Mouse (Mus musculus) left cerebral cortex, postnatal 14 days (tissue): ENCODE data around the gene Magea1. TPM values are rescaled to one million over a fixed set of nuclear protein-coding genes. Genes with fewer than 3 reads are reported as not detected.
"Not testable (repeated sequence)": the region's sequence is repeated elsewhere in the genome, so short reads cannot be mapped to it uniquely, and the experiment has no call there.

Experiments
- DNase-seq, 2 experiments: peaks; one replicate each; pipeline ENCODE4 v3.0.0; 2021 to 2022; ENCODE audit warnings: low spot score in 2 of 2, mixed read lengths in 1 of 2
- intact Hi-C: fragments of 180-260 bp; cut with DNase I; formaldehyde crosslinking; loops from one replicate; pipeline ENCODE4 v1.15.1; 2025
- long read RNA-seq, 2 experiments: library from polyadenylated mRNA; stranded (forward); transcript quantifications; one replicate each; pipeline ENCODE4 v2.0.0; 2021
- total RNA-seq, 2 experiments: library from RNA; stranded (reverse); gene quantifications; 2 replicates each; pipeline ENCODE4 v1.2.3; 2021

Gene Magea1
- not detected for total RNA-seq
- long read RNA-seq, experiment 1: 0 reads
- long read RNA-seq, experiment 2: 0 reads

GRCm38 (mm10) chrX:155089693-155090092 is at the start of gene Magea1:
Magea1 (minus strand) TSS chrX:155089793.
- DNase-seq, intact Hi-C loops: not testable (repeated sequence)

- intact Hi-C loops, DNase-seq: not testable (repeated sequence)
These were observed 38.7 kb upstream of the Magea1 start, which contains the start of gene Cldn34b2 for GRCm38 (mm10) chrX:155128312-155128711. Cldn34b2 (minus strand) TSS chrX:155128412.

- intact Hi-C loops: loop anchor here (5.0 kb wide), 1 partner anchor 119 kb away; the partner anchor contains the start of gene Sat1
- DNase-seq: peak; percentile 16 to 25
These were observed 8.4 kb upstream of the Magea1 start for GRCm38 (mm10) chrX:155098024-155098423.

- DNase-seq, intact Hi-C loops: not testable (repeated sequence)
These were observed 4.0 kb upstream of the Magea1 start, which contains the start of gene Magea2 for GRCm38 (mm10) chrX:155093566-155093965. Magea2 (minus strand) TSS chrX:155093666.

- intact Hi-C loops, DNase-seq: not testable (repeated sequence)
These were observed 26.5 kb downstream of the Magea1 start, which contains the start of gene Magea5 for GRCm38 (mm10) chrX:155063045-155063444. Magea5 (minus strand) TSS chrX:155063145.

Other genes with a start within 250 kb of the Magea1 start
- gene Cldn34b1, start 199.5 kb downstream of the Magea1 start, total RNA-seq: not detected
- gene Magea6, start 153.8 kb downstream of the Magea1 start, total RNA-seq: not detected
- gene Magea3, start 140.3 kb downstream of the Magea1 start, total RNA-seq: not detected
- gene Magea8, start 93.9 kb downstream of the Magea1 start, total RNA-seq: not detected
- not detected for gene Magea5, start 26.6 kb downstream of the Magea1 start, total RNA-seq
- not detected for gene Magea2, start 3.9 kb upstream of the Magea1 start, total RNA-seq
- gene Cldn34b2, start 38.6 kb upstream of the Magea1 start, total RNA-seq: not detected
- gene Sat1, start 126.7 kb upstream of the Magea1 start, total RNA-seq: 10 to 100 TPM; 67.5 to 76.5 TPM
- gene Acot9, start 172.7 kb upstream of the Magea1 start, total RNA-seq: 10 to 100 TPM; 23.4 to 24.4 TPM